Comparison of ENCODE assay signal across 28 mouse cellular contexts in genomic region chr9:63787606-63788005, GRCm38 (mm10). TPM values are rescaled to one million over a fixed set of nuclear protein-coding genes. Genes with fewer than 3 reads are reported as not detected.
DNase-seq lines count a peak whose midpoint lies in the region; ATAC-seq and TF ChIP-seq lines count a peak whose summit lies in the region.
"Had no signal": no experiment of that assay in that cellular context is flagged by ENCODE, and none has a peak within 500 bp of the region (broad histone marks: within the 10 kb centered on the region; RNA-seq: fewer than 3 reads in every experiment).

No protein-coding gene starts in this region.

- H3K4me3 ChIP-seq in heart, embryonic 10.5 days: no peak overlapping the region
- no peak overlapping the region for H3K4me3 ChIP-seq in heart, embryonic 12.5 days
- H3K4me3 ChIP-seq in layer of hippocampus, adult 2 months: no peak overlapping the region
- H3K4me3 ChIP-seq: embryonic facial prominence, embryonic 13.5 days; heart, embryonic 13.5 days; hindbrain, embryonic 13.5 days; liver, embryonic 12.5 days; midbrain, embryonic 12.5 days; neural tube, embryonic 13.5 days had no signal

- no peaks in the 10 kb centered on the region for H3K9me3 ChIP-seq in heart, embryonic 10.5 days
- H3K9me3 ChIP-seq in heart, embryonic 12.5 days (replicated peaks): no peaks in the 10 kb centered on the region
- H3K9me3 ChIP-seq: embryonic facial prominence, embryonic 13.5 days; heart, embryonic 13.5 days; hindbrain, embryonic 13.5 days; liver, embryonic 12.5 days; midbrain, embryonic 12.5 days; neural tube, embryonic 13.5 days had no signal

- H3K4me1 ChIP-seq in heart, embryonic 10.5 days: peaks cover 70% of the 10 kb centered on the region
- peaks cover 67% of the 10 kb centered on the region for H3K4me1 ChIP-seq in heart, embryonic 12.5 days (replicated peaks)

- no peaks in the 10 kb centered on the region for H3K36me3 ChIP-seq in heart, embryonic 10.5 days
- no peaks in the 10 kb centered on the region for H3K36me3 ChIP-seq in heart, embryonic 12.5 days
- H3K36me3 ChIP-seq: embryonic facial prominence, embryonic 13.5 days; heart, embryonic 13.5 days; hindbrain, embryonic 13.5 days; liver, embryonic 12.5 days; midbrain, embryonic 12.5 days; neural tube, embryonic 13.5 days had no signal

- no peak overlapping the region for H3K4me2 ChIP-seq in heart, embryonic 12.5 days
- H3K4me2 ChIP-seq: embryonic facial prominence, embryonic 13.5 days; heart, embryonic 13.5 days; hindbrain, embryonic 13.5 days; liver, embryonic 12.5 days; midbrain, embryonic 12.5 days; neural tube, embryonic 13.5 days had no signal

- 37% methylated on average over 3 of the region's 3 CpGs for WGBS in heart, embryonic 10.5 days
- 67% methylated on average over 3 of the region's 3 CpGs for WGBS in heart, embryonic 12.5 days

- H3K27me3 ChIP-seq in heart, embryonic 10.5 days (ENCODE audit: insufficient read depth, poor library complexity, severe bottlenecking): no peaks in the 10 kb centered on the region
- H3K27me3 ChIP-seq in heart, embryonic 12.5 days (replicated peaks): no peaks in the 10 kb centered on the region
- H3K27me3 ChIP-seq: embryonic facial prominence, embryonic 13.5 days; heart, embryonic 13.5 days; Patski had no signal

- no peak overlapping the region for H3K9ac ChIP-seq in heart, embryonic 12.5 days
- H3K9ac ChIP-seq: embryonic facial prominence, embryonic 13.5 days; forebrain, postnatal 0 days; heart, embryonic 13.5 days; hindbrain, embryonic 13.5 days; liver, embryonic 12.5 days; liver, postnatal 0 days; midbrain, embryonic 12.5 days; neural tube, embryonic 13.5 days had no signal

- no peak for TF ChIP-seq CTCF in layer of hippocampus, adult 2 months (conservative IDR thresholded peaks at IDR 0.05)

- peak; percentile 36 for ATAC-seq in frontal cortex, adult (ENCODE audit: low TSS enrichment)
- no peak for ATAC-seq in heart, embryonic 12.5 days (ENCODE audit: insufficient number of reproducible peaks, low FRiP score)
- ATAC-seq: forebrain, postnatal 0 days; intestine, postnatal 0 days; liver, embryonic 12.5 days; liver, postnatal 0 days; Patski had no signal

- DNase-seq in frontal cortex, postnatal 36 days (ENCODE audit: low spot score in 2 of 2): no peak
- DNase-seq in heart, embryonic 10.5 days (ENCODE audit: low spot score): no peak
- DNase-seq in layer of hippocampus, adult 2 months (ENCODE audit: low spot score in 2 of 2): no peak
- DNase-seq in layer of hippocampus, postnatal 25 days (ENCODE audit: extremely low spot score in 1 of 2, low spot score in 1 of 2): no peak
- DNase-seq in cerebellum, adult 8-10 months: no peak
- DNase-seq: adrenal gland, postnatal 10 days; cerebellum, adult 9-10 months; cerebellum, postnatal 36 days; forebrain, postnatal 0 days; heart, postnatal 14 days; kidney, postnatal 4 days; liver, postnatal 0 days; lung, postnatal 36 days; right cerebral cortex, postnatal 4 days; thymus, adult 18-20 months; thymus, postnatal 25 days had no signal

- peak overlapping the region; percentile 56 for H3K27ac ChIP-seq in heart, embryonic 10.5 days
- no peak overlapping the region for H3K27ac ChIP-seq in heart, embryonic 12.5 days (ENCODE audit: poor library complexity, severe bottlenecking)
- H3K27ac ChIP-seq in layer of hippocampus, adult 2 months: peak overlapping the region; percentile 67
- H3K27ac ChIP-seq: embryonic facial prominence, embryonic 13.5 days; heart, embryonic 13.5 days; hindbrain, embryonic 13.5 days; kidney, postnatal 0 days; liver, embryonic 12.5 days; midbrain, embryonic 12.5 days; neural tube, embryonic 13.5 days; stomach, postnatal 0 days had no signal

RNA-seq across cellular contexts. Expression of gene Smad3, which starts 29.8 kb away (rescaled TPM):
- 15.2 and 20.0 TPM in 2 replicates for polyA plus RNA-seq in heart, embryonic 10.5 days (2016; fragmentation: Nextera tagmentation; extraction: Ambion mirVana)
- 17.0 and 18.9 TPM in 2 replicates for polyA plus RNA-seq in heart, embryonic 12.5 days (2016; fragmentation: Nextera tagmentation; extraction: Ambion mirVana)
- total RNA-seq in layer of hippocampus, adult 2 months (2021): 10 to 100 TPM; 48.7 to 49.6 TPM
- total RNA-seq in layer of hippocampus, postnatal 25 days (2021): 10 to 100 TPM; 38.0 to 44.6 TPM
